Mouse (Mus musculus) kidney, embryonic 15.5 days (tissue): ENCODE measurements around the gene Coa4. TPM values are rescaled to one million over a fixed set of nuclear protein-coding genes. Genes with fewer than 3 reads are reported as not detected.
"Not testable (repeated sequence)": the region's sequence is repeated elsewhere in the genome, so short reads cannot be mapped to it uniquely, and the experiment has no call there.

Experiments
- ATAC-seq: fragments of 200-750 bp; cut with Nextera tagmentation; replicated peaks from 2 replicates; pipeline ENCODE4 v1.8.0; 2017; ENCODE audit warnings: moderate TSS enrichment; ENCODE audit not compliant: low FRiP score
- H3K27ac ChIP-seq: fragments of 300-500 bp; sonication (generic); 2 replicates; pipeline ENCODE4 v1.5.1; 2015; ENCODE audit warnings: mild to moderate bottlenecking, inconsistent platforms
- H3K27me3 ChIP-seq: fragments of 300-500 bp; sonication (generic); 2 replicates; pipeline ENCODE4 v1.6.1; 2015; ENCODE audit warnings: inconsistent platforms
- H3K36me3 ChIP-seq: fragments of 300-500 bp; sonication (generic); 2 replicates; pipeline ENCODE4 v1.6.1; 2015; ENCODE audit warnings: inconsistent platforms
- H3K4me1 ChIP-seq: fragments of 300-500 bp; sonication (generic); 2 replicates; pipeline ENCODE4 v1.6.1; 2015; ENCODE audit warnings: inconsistent platforms
- H3K4me2 ChIP-seq: fragments of 300-500 bp; sonication (generic); 2 replicates; pipeline ENCODE4 v1.6.1; 2015; ENCODE audit warnings: moderate library complexity, mild to moderate bottlenecking, inconsistent platforms
- H3K4me3 ChIP-seq: fragments of 300-500 bp; sonication (generic); replicated peaks from 2 replicates; pipeline ENCODE4 v1.5.1; 2015; ENCODE audit warnings: mild to moderate bottlenecking, inconsistent platforms
- H3K9ac ChIP-seq: fragments of 300-500 bp; sonication (generic); 2 replicates; pipeline ENCODE4 v1.6.1; 2015; ENCODE audit warnings: mild to moderate bottlenecking, inconsistent platforms
- H3K9me3 ChIP-seq: fragments of 300-500 bp; sonication (generic); replicated peaks from 2 replicates; pipeline ENCODE4 v1.6.1; 2016; ENCODE audit warnings: inconsistent platforms
- WGBS: fragments of 180-500 bp; shearing (Covaris S2); methylation state at CpG from one replicate; pipeline ENCODE4 v1.1.7; 2015; ENCODE audit warnings: mixed read lengths; 5-methylcytosine and 5-hydroxymethylcytosine counted together
- polyA plus RNA-seq: library from polyadenylated mRNA; unstranded; fragments of >200 nt; fragmentation: Nextera tagmentation; extraction: Ambion mirVana; gene quantifications from 2 replicates; pipeline ENCODE4 v1.2.1, GENCODE M21; 2015

The Coa4 gene
- polyA plus RNA-seq, 1 experiment from 2014 or later, result 23.3 TPM

GRCm38 (mm10) chr7:100547631-100548030 lies 10.8 kb downstream of the Coa4 start:
- no peak for ATAC-seq
- Histone ChIP-seq H3K9ac (no peak overlapping the region), H3K27me3 (no peaks in the 10 kb centered on the region), H3K4me3 (no peak overlapping the region), H3K27ac (no peak overlapping the region), H3K4me2 (no peak overlapping the region), H3K9me3 (no peaks in the 10 kb centered on the region), H3K4me1 (no peaks in the 10 kb centered on the region), H3K36me3 (peaks cover 51% of the 10 kb centered on the region)
- 82% methylated on average over 4 of the region's 4 CpGs for WGBS

GRCm38 (mm10) chr7:100549796-100550195 lies 12.9 kb downstream of the Coa4 start:
- WGBS, result 89% methylated on average over 3 of the region's 3 CpGs
- Histone ChIP-seq H3K27ac (no peak overlapping the region), H3K9ac (no peak overlapping the region), H3K4me3 (no peak overlapping the region), H3K27me3 (no peaks in the 10 kb centered on the region), H3K36me3 (peaks cover 54% of the 10 kb centered on the region), H3K4me1 (no peaks in the 10 kb centered on the region), H3K9me3 (no peaks in the 10 kb centered on the region), H3K4me2 (no peak overlapping the region)
- ATAC-seq, result no peak

- Histone ChIP-seq H3K36me3 (peaks cover 54% of the 10 kb centered on the region), H3K4me1 (no peaks in the 10 kb centered on the region), H3K4me3 (no peak overlapping the region), H3K9me3 (no peaks in the 10 kb centered on the region), H3K27me3 (no peaks in the 10 kb centered on the region), H3K27ac (no peak overlapping the region), H3K9ac (no peak overlapping the region), H3K4me2 (no peak overlapping the region)
- 54% methylated on average over 5 of the region's 5 CpGs for WGBS
- ATAC-seq, result no peak
These were observed 13.6 kb downstream of the Coa4 start for GRCm38 (mm10) chr7:100550338-100551007.

GRCm38 (mm10) chr7:100554939-100555338 lies 18.1 kb downstream of the Coa4 start:
- peaks cover 28% of the 10 kb centered on the region; the same call in 1 of the 2 replicates for H3K36me3 ChIP-seq
- H3K27ac ChIP-seq, result no peak overlapping the region
- no peak overlapping the region for H3K4me3 ChIP-seq
- no peak for ATAC-seq
- H3K27me3 ChIP-seq, result no peaks in the 10 kb centered on the region
- WGBS, result 75% methylated on average over 5 of the region's 5 CpGs
- H3K4me1 ChIP-seq, result no peaks in the 10 kb centered on the region
- H3K9me3 ChIP-seq, result no peaks in the 10 kb centered on the region
- no peak overlapping the region for H3K9ac ChIP-seq
- H3K4me2 ChIP-seq, result no peak overlapping the region

- no peak overlapping the region for H3K4me3 ChIP-seq
- ATAC-seq, result no peak
- H3K9ac ChIP-seq, result no peak overlapping the region
- H3K36me3 ChIP-seq, result peaks cover 24% of the 10 kb centered on the region; the same call in 1 of the 2 replicates
- no peaks in the 10 kb centered on the region for H3K27me3 ChIP-seq
- H3K4me2 ChIP-seq, result no peak overlapping the region
- H3K9me3 ChIP-seq, result no peaks in the 10 kb centered on the region
- 54% methylated on average over 13 of the region's 13 CpGs for WGBS
- no peaks in the 10 kb centered on the region for H3K4me1 ChIP-seq
- H3K27ac ChIP-seq, result peak overlapping the region; percentile 16; the same call in 1 of the 2 replicates
These were observed 18.6 kb downstream of the Coa4 start for GRCm38 (mm10) chr7:100555431-100555951.

- no peaks in the 10 kb centered on the region for H3K9me3 ChIP-seq
- ATAC-seq, result no peak
- 66% methylated on average over 5 of the region's 5 CpGs for WGBS
These were observed 20.4 kb downstream of the Coa4 start for GRCm38 (mm10) chr7:100557241-100557640.

GRCm38 (mm10) chr7:100559331-100559730 lies 22.5 kb downstream of the Coa4 start:
- H3K9ac ChIP-seq, result no peak overlapping the region
- no peaks in the 10 kb centered on the region for H3K4me1 ChIP-seq
- H3K9me3 ChIP-seq, result no peaks in the 10 kb centered on the region
- 78% methylated on average over 4 of the region's 4 CpGs for WGBS
- no peak overlapping the region for H3K4me3 ChIP-seq
- H3K27ac ChIP-seq, result no peak overlapping the region
- ATAC-seq, result no peak
- H3K36me3 ChIP-seq, result peaks cover 25% of the 10 kb centered on the region
- no peaks in the 10 kb centered on the region for H3K27me3 ChIP-seq
- no peak overlapping the region for H3K4me2 ChIP-seq

More at GRCm38 (mm10) chr7:100557241-100557640, 20.4 kb downstream of the Coa4 start:
- Histone ChIP-seq H3K4me1 (no peaks in the 10 kb centered on the region), H3K27ac (no peak overlapping the region), H3K4me3 (no peak overlapping the region), H3K4me2 (no peak overlapping the region), H3K27me3 (no peaks in the 10 kb centered on the region), H3K9ac (no peak overlapping the region), H3K36me3 (peaks cover 20% of the 10 kb centered on the region; the same call in 1 of the 2 replicates)

GRCm38 (mm10) chr7:100561861-100562587 lies 25.2 kb downstream of the Coa4 start:
- Histone ChIP-seq H3K27me3 (no peaks in the 10 kb centered on the region), H3K9me3 (no peaks in the 10 kb centered on the region), H3K27ac (no peak overlapping the region), H3K9ac (no peak overlapping the region), H3K4me1 (no peaks in the 10 kb centered on the region), H3K36me3 (peaks cover 31% of the 10 kb centered on the region), H3K4me2 (no peak overlapping the region), H3K4me3 (no peak overlapping the region)
- 76% methylated on average over 11 of the region's 11 CpGs for WGBS
- no peak for ATAC-seq

- not testable (repeated sequence) for H3K27me3 ChIP-seq, H3K4me2 ChIP-seq, H3K9me3 ChIP-seq, ATAC-seq, H3K4me1 ChIP-seq, H3K9ac ChIP-seq, H3K4me3 ChIP-seq, H3K27ac ChIP-seq
- peaks cover 39% of the 10 kb centered on the region for H3K36me3 ChIP-seq
- WGBS, result 86% methylated on average over 5 of the region's 5 CpGs
These were observed 30.4 kb downstream of the Coa4 start for GRCm38 (mm10) chr7:100567238-100567637.

- H3K36me3 ChIP-seq, result peaks cover 33% of the 10 kb centered on the region
These were observed 33.0 kb downstream of the Coa4 start for GRCm38 (mm10) chr7:100569907-100570306.

GRCm38 (mm10) chr7:100570930-100571715 lies 34.3 kb downstream of the Coa4 start:
- Histone ChIP-seq H3K36me3 (peaks cover 30% of the 10 kb centered on the region), H3K4me1 (no peaks in the 10 kb centered on the region), H3K4me3 (no peak overlapping the region), H3K27me3 (no peaks in the 10 kb centered on the region), H3K27ac (no peak overlapping the region), H3K9me3 (no peaks in the 10 kb centered on the region), H3K9ac (no peak overlapping the region), H3K4me2 (no peak overlapping the region)
- 79% methylated on average over 3 of the region's 3 CpGs for WGBS
- no peak for ATAC-seq

More at GRCm38 (mm10) chr7:100569907-100570306, 33.0 kb downstream of the Coa4 start:
- no peaks in the 10 kb centered on the region for H3K27me3 ChIP-seq
- no peak overlapping the region for H3K4me3 ChIP-seq
- no peaks in the 10 kb centered on the region for H3K9me3 ChIP-seq
- no peaks in the 10 kb centered on the region for H3K4me1 ChIP-seq
- H3K27ac ChIP-seq, result no peak overlapping the region
- H3K9ac ChIP-seq, result no peak overlapping the region
- H3K4me2 ChIP-seq, result no peak overlapping the region
- ATAC-seq, result no peak

- 86% methylated on average over 4 of the region's 4 CpGs for WGBS
- no peaks in the 10 kb centered on the region for H3K9me3 ChIP-seq
- no peak for ATAC-seq
These were observed 35.2 kb downstream of the Coa4 start for GRCm38 (mm10) chr7:100572061-100572460.

More at GRCm38 (mm10) chr7:100572061-100572460, 35.2 kb downstream of the Coa4 start:
- H3K4me3 ChIP-seq, result no peak overlapping the region
- no peaks in the 10 kb centered on the region for H3K27me3 ChIP-seq
- peaks cover 30% of the 10 kb centered on the region for H3K36me3 ChIP-seq
- H3K9ac ChIP-seq, result no peak overlapping the region
- no peak overlapping the region for H3K27ac ChIP-seq
- no peak overlapping the region for H3K4me2 ChIP-seq
- no peaks in the 10 kb centered on the region for H3K4me1 ChIP-seq
